Mouse (Mus musculus) intestine, postnatal 0 days (tissue): ENCODE measurements at regions not wholly inside any gene's neighbourhood (a gene's known extent, or its start where the extent isn't known, plus 50 kb on each side); places are given as distances from the start of the nearest gene placed in this dataset.

Source experiments
- ATAC-seq: fragments of 200-750 bp; cut with Nextera tagmentation; 2 replicates; pipeline ENCODE4 v1.8.0; 2017; ENCODE audit warnings: mild to moderate bottlenecking, moderate TSS enrichment, moderate library complexity
- H3K27ac ChIP-seq: fragments of 300-500 bp; sonication (generic); 2 replicates; pipeline ENCODE4 v1.5.1; 2014; ENCODE audit warnings: mild to moderate bottlenecking, low read depth, low read length, moderate library complexity
- H3K27me3 ChIP-seq: fragments of 300-500 bp; sonication (generic); replicated peaks from 2 replicates; pipeline ENCODE4 v1.6.1; 2014; ENCODE audit warnings: low read length, mixed read lengths; ENCODE audit not compliant: control insufficient read depth, insufficient read depth
- H3K36me3 ChIP-seq: fragments of 300-500 bp; sonication (generic); 2 replicates; pipeline ENCODE4 v1.6.1; 2014; ENCODE audit warnings: mild to moderate bottlenecking, moderate library complexity; ENCODE audit not compliant: control insufficient read depth, insufficient read depth
- H3K4me1 ChIP-seq: fragments of 300-500 bp; sonication (generic); replicated peaks from 2 replicates; pipeline ENCODE4 v1.6.1; 2014; ENCODE audit warnings: antibody characterized with exemption, low read length, mixed read lengths; ENCODE audit not compliant: control insufficient read depth, insufficient read depth
- H3K4me2 ChIP-seq: fragments of 300-500 bp; sonication (generic); replicated peaks from 2 replicates; pipeline ENCODE4 v1.6.1; 2014; ENCODE audit warnings: low read depth, mild to moderate bottlenecking, moderate library complexity
- H3K4me3 ChIP-seq: fragments of 300-500 bp; sonication (generic); 2 replicates; pipeline ENCODE4 v1.5.1; 2014; ENCODE audit warnings: low read depth, low read length
- H3K9ac ChIP-seq: fragments of 300-500 bp; sonication (generic); 2 replicates; pipeline ENCODE4 v1.6.1; 2014; ENCODE audit warnings: mild to moderate bottlenecking, low read depth, low read length
- H3K9me3 ChIP-seq: fragments of 300-500 bp; sonication (generic); 2 replicates; pipeline ENCODE4 v1.6.1; 2016; ENCODE audit warnings: mixed run types; ENCODE audit not compliant: control insufficient read depth
- CTCF ChIP-seq: sonication (generic); IDR thresholded peaks from 2 replicates; pipeline ENCODE4 v1.5.1; 2016; ENCODE audit warnings: low read depth, mild to moderate bottlenecking, control low read depth, antibody characterized with exemption, moderate library complexity
- WGBS: fragments of 180-500 bp; shearing (Covaris S2); extraction: QIAGEN DNeasy Blood & Tissue Kit; methylation state at CpG from one replicate; pipeline ENCODE4 v1.1.7; 2014; 5-methylcytosine and 5-hydroxymethylcytosine counted together

DNA sequence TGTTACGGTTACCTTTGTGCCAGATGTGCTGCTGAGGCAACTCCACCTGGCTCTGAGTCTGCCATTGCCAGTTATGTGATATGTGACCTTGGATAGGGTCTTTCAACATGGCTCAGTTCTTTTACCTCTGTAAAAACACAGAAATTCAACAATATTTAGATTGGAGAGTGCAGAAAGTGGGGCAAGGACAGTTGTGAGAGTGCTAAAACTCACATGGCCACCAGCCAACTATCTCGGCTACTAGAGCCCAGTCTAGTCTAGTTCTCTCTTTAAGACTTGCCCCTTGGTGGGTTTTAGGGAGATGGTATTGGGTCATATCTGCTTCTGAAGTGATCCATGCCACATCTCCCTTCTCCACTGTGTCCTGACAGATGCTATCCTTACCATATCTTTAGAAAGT lies 233.0 kb downstream of the Phf14 start:
- Histone ChIP-seq H3K27ac (no peak overlapping the region), H3K9me3 (no peaks in the 10 kb centered on the region), H3K9ac (no peak overlapping the region), H3K4me2 (no peak overlapping the region), H3K27me3 (no peaks in the 10 kb centered on the region), H3K36me3 (no peaks in the 10 kb centered on the region), H3K4me3 (no peak overlapping the region), H3K4me1 (no peaks in the 10 kb centered on the region)
- 76% methylated on average over 2 of the region's 2 CpGs for WGBS
- ATAC-seq = no peak
- TF ChIP-seq CTCF = no peak

GRCm38 (mm10) chr6:12145216-12145615 lies 237.6 kb downstream of the Phf14 start:
- H3K27ac ChIP-seq = no peak overlapping the region
- no peaks in the 10 kb centered on the region for H3K36me3 ChIP-seq
- H3K9ac ChIP-seq = no peak overlapping the region
- H3K4me1 ChIP-seq = no peaks in the 10 kb centered on the region
- H3K4me3 ChIP-seq = no peak overlapping the region
- H3K27me3 ChIP-seq = no peaks in the 10 kb centered on the region
- no peak for TF ChIP-seq CTCF
- H3K9me3 ChIP-seq = no peaks in the 10 kb centered on the region
- H3K4me2 ChIP-seq = no peak overlapping the region
- WGBS = 57% methylated on average over 3 of the region's 3 CpGs
- ATAC-seq = no peak

GRCm38 (mm10) chr6:12150613-12151333 lies 243.2 kb downstream of the Phf14 start:
- no peak for TF ChIP-seq CTCF
- no peak overlapping the region for H3K4me3 ChIP-seq
- no peak for ATAC-seq
- H3K4me1 ChIP-seq = no peaks in the 10 kb centered on the region
- H3K9me3 ChIP-seq = no peaks in the 10 kb centered on the region
- no peaks in the 10 kb centered on the region for H3K36me3 ChIP-seq
- H3K27me3 ChIP-seq = no peaks in the 10 kb centered on the region
- no peak overlapping the region for H3K9ac ChIP-seq
- H3K27ac ChIP-seq = no peak overlapping the region
- 49% methylated on average over 3 of the region's 3 CpGs for WGBS
- H3K4me2 ChIP-seq = no peak overlapping the region

DNA sequence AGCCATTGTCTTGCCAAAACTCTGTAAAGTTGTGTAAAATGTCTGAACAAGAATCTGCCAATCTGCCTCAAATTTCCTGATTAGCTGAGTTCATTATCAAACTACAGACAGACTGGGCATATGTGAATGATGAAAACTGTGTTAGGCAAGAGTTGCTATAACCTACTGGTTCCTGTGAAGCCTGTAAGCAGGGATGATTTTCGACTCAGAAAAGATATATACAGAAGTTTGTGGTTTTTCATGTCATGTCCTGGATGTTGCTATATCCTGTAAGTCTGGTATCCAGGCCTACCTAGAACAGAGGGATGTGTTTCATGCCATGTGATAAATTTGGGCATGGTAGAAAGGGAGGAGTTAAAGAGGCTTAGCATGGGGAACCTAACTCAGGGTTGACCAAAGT lies 256.4 kb downstream of the Phf14 start:
- H3K4me1 ChIP-seq = no peaks in the 10 kb centered on the region

DNA sequence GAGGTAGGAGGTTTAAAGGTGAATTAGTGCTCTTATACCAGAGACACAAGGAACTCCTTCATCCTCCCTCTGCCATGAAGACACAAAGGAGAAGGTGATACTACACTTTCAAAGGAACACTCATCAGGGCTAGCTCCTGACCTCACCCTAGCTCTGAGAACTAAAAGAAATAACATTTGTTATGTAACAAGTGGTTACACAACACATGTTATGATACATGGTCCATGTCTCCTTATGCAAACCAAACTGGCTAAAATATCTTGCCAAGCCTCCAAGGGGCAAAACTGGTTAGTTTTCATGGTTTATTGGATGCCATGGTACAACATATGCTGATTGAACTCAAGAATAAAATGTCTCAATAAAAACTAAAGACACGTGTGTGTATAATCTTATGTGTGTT lies 260.9 kb downstream of the Phf14 start:
- Histone ChIP-seq H3K4me3 (no peak overlapping the region), H3K9ac (no peak overlapping the region), H3K27me3 (no peaks in the 10 kb centered on the region), H3K4me1 (no peaks in the 10 kb centered on the region), H3K36me3 (no peaks in the 10 kb centered on the region), H3K4me2 (no peak overlapping the region), H3K27ac (no peak overlapping the region), H3K9me3 (no peaks in the 10 kb centered on the region)
- no peak for ATAC-seq
- no peak for TF ChIP-seq CTCF
- 59% methylated on average over 1 of the region's 1 CpGs for WGBS

More for the DNA sequence above, 256.4 kb downstream of the Phf14 start:
- no peak for ATAC-seq
- H3K4me3 ChIP-seq = no peak overlapping the region
- TF ChIP-seq CTCF = no peak
- H3K9me3 ChIP-seq = no peaks in the 10 kb centered on the region
- no peak overlapping the region for H3K4me2 ChIP-seq
- no peak overlapping the region for H3K27ac ChIP-seq
- H3K9ac ChIP-seq = no peak overlapping the region
- 79% methylated on average over 1 of the region's 1 CpGs for WGBS
- no peaks in the 10 kb centered on the region for H3K27me3 ChIP-seq
- H3K36me3 ChIP-seq = no peaks in the 10 kb centered on the region

DNA sequence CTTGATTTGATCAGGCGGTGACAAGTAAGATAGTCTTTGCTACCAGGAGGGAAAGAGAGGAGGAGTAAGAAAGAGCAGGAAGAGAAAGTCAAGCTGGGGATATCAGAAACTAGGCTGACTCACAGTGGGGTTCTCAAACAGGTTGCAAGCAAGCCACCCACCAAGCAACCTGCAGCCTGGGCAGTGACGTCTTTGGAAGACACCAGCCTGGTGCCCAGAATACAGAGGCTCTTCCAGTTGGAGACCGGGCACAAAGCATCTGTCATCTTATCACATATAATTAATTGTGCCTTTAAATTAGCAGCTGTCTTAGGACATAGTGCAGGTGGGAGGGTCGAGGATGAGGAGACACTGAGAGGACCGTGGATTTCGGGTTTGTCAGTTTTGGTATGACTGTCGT lies 261.8 kb downstream of the Phf14 start:
- no peak overlapping the region for H3K9ac ChIP-seq
- TF ChIP-seq CTCF = no peak
- H3K4me2 ChIP-seq = no peak overlapping the region
- 66% methylated on average over 7 of the region's 7 CpGs for WGBS
- H3K9me3 ChIP-seq = no peaks in the 10 kb centered on the region
- ATAC-seq = no peak
- no peaks in the 10 kb centered on the region for H3K36me3 ChIP-seq
- H3K27ac ChIP-seq = no peak overlapping the region
- H3K4me1 ChIP-seq = no peaks in the 10 kb centered on the region
- H3K27me3 ChIP-seq = no peaks in the 10 kb centered on the region
- no peak overlapping the region for H3K4me3 ChIP-seq

DNA sequence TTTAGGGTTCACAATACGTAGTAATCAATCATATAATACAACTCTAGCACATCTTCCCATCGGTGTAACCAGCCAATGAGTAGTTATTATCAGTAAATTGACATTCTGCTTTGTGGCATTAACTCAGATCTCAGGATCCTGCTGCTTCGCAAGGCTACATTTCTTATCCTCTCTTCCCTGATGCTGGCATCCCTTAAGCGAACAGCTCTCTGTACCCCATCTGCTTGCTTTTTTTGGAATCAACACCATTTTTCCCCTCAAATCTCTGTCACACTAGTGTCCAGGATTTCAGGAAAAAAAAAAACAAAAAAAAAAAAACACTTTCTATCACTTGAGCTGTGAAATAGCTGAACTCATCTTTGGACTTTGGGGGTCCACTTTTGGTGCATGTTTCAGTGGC lies 263.1 kb downstream of the Phf14 start:
- Histone ChIP-seq H3K9ac (no peak overlapping the region), H3K4me2 (no peak overlapping the region), H3K27me3 (no peaks in the 10 kb centered on the region), H3K27ac (no peak overlapping the region), H3K4me3 (no peak overlapping the region), H3K9me3 (no peaks in the 10 kb centered on the region), H3K36me3 (no peaks in the 10 kb centered on the region), H3K4me1 (no peaks in the 10 kb centered on the region)
- ATAC-seq = no peak
- no peak for TF ChIP-seq CTCF
- WGBS = 85% methylated on average over 4 of the region's 4 CpGs
